Mouse (Mus musculus): ENCODE results near the gene Agr2. TPM values are rescaled to one million over a fixed set of nuclear protein-coding genes. Genes with fewer than 3 reads are reported as not detected.

Gene Agr2
- polyA plus RNA-seq, 1 experiment from 2014 or later: 0.66 TPM

DNA sequence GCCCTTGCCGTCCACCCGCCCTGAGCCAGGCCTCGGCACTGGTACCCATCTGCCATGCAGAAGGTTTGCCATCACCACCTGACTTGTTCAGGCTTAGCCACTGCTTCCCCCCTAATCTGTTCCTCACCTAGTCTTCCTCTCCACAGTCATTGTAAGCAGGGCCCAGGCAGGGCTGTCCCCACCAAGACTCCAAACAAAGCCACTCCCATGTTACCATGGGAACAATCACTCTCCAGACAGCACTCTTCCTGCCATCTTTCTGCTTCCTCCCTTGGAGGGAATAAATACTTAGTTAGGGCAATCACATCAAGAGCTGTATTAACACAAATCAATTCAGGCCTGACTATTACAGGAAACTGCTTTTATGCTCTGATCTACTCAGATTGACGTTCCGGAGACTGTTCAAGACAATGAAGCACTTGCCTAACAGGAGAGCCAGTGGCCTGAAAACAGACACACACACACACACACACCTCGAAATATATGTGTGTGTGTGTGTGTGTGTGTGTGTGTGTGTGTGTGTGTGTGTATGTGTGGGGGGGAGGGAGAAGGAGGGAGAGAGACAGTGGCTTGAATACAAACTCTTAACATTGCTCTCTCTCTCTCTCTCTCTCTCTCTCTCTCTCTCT lies 10.9 kb upstream of the Agr2 start:
- 35% methylated on average over 6 of the region's 6 CpGs for WGBS (ENCODE audit: insufficient replicate concordance)
- ATAC-seq (replicated peaks; ENCODE audit: insufficient number of reproducible peaks, low FRiP score, low TSS enrichment): peak; percentile 69; the same call in 1 of the 2 replicates

DNA sequence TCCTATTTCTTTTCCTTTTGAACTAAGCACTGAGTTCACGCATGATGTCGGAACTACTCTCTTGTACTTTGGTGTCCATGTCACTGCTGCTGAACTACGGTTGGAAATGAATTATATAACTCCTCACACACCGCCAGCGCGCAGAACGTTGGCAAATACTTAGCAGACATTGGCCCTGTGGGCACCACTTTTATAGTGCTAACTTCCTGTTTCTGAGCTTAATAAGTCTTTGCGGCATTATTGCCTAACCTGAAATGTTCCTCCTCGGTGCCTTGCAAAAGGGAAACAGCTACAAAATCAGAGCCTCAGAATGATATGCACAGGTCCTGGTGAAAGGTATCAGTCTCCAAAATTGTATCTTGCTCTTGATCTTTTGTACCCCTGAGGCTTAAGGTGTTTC lies 9.2 kb upstream of the Agr2 start:
- no peaks in the 10 kb centered on the region for H3K27me3 ChIP-seq (ENCODE audit: control insufficient read depth, insufficient read depth, low read length)
- 91% methylated on average over 9 of the region's 9 CpGs for WGBS (ENCODE audit: insufficient replicate concordance)

More for the DNA sequence above, 10.9 kb upstream of the Agr2 start:
- no peaks in the 10 kb centered on the region for H3K9me3 ChIP-seq (replicated peaks; ENCODE audit: control insufficient read depth, low read length)
- no peak overlapping the region for H3K4me3 ChIP-seq (ENCODE audit: low read depth, low read length)
- no peaks in the 10 kb centered on the region for H3K27me3 ChIP-seq (ENCODE audit: control insufficient read depth, insufficient read depth, low read length)
- no peaks in the 10 kb centered on the region for H3K4me1 ChIP-seq (ENCODE audit: control insufficient read depth, insufficient read depth, low read length)
- H3K27ac ChIP-seq (ENCODE audit: low read depth, low read length): peak overlapping the region; percentile 41; the same call in 1 of the 2 replicates
- H3K4me2 ChIP-seq: no peak overlapping the region
- H3K9ac ChIP-seq (ENCODE audit: low read depth, low read length): no peak overlapping the region
- H3K36me3 ChIP-seq (ENCODE audit: control insufficient read depth, insufficient read depth, low read length): no peaks in the 10 kb centered on the region

GRCm38 (mm10) chr12:35984743-35985142 lies 8.0 kb upstream of the Agr2 start:
- 83% methylated on average over 5 of the region's 5 CpGs for WGBS (ENCODE audit: insufficient replicate concordance)
- no peak overlapping the region for H3K27ac ChIP-seq (ENCODE audit: low read depth, low read length)
- ATAC-seq (replicated peaks; ENCODE audit: insufficient number of reproducible peaks, low FRiP score, low TSS enrichment): no peak
- H3K9ac ChIP-seq (ENCODE audit: low read depth, low read length): no peak overlapping the region
- no peaks in the 10 kb centered on the region for H3K4me1 ChIP-seq (ENCODE audit: control insufficient read depth, insufficient read depth, low read length)
- no peak overlapping the region for H3K4me2 ChIP-seq
- H3K4me3 ChIP-seq (ENCODE audit: low read depth, low read length): no peak overlapping the region
- no peaks in the 10 kb centered on the region for H3K27me3 ChIP-seq (ENCODE audit: control insufficient read depth, insufficient read depth, low read length)
- no peaks in the 10 kb centered on the region for H3K36me3 ChIP-seq (ENCODE audit: control insufficient read depth, insufficient read depth, low read length)
- no peaks in the 10 kb centered on the region for H3K9me3 ChIP-seq (replicated peaks; ENCODE audit: control insufficient read depth, low read length)

More for the DNA sequence above, 9.2 kb upstream of the Agr2 start:
- no peak overlapping the region for H3K4me3 ChIP-seq (ENCODE audit: low read depth, low read length)
- H3K9me3 ChIP-seq (replicated peaks; ENCODE audit: control insufficient read depth, low read length): no peaks in the 10 kb centered on the region
- H3K4me2 ChIP-seq: no peak overlapping the region
- no peak overlapping the region for H3K9ac ChIP-seq (ENCODE audit: low read depth, low read length)
- no peak for ATAC-seq (replicated peaks; ENCODE audit: insufficient number of reproducible peaks, low FRiP score, low TSS enrichment)
- no peak overlapping the region for H3K27ac ChIP-seq (ENCODE audit: low read depth, low read length)
- H3K36me3 ChIP-seq (ENCODE audit: control insufficient read depth, insufficient read depth, low read length): no peaks in the 10 kb centered on the region
- H3K4me1 ChIP-seq (ENCODE audit: control insufficient read depth, insufficient read depth, low read length): no peaks in the 10 kb centered on the region

DNA sequence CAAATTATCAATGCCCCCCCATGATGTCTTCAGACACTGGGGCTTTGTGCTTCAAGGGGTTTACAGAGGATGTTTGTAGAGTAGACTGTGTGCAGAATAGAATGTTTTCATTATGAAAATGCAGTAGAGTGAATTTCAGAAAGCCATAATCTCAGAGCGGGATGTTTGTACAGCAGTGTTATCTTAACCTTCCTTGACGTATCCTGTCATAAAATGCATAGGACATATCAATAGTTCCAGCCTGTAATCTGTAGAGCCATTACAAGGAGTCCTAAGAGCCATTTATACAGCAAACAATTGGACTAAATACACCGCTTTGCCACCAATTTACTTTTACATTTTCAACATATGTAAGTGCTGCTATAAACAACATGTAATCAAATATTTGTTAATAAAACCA lies 876 bp downstream of the Agr2 start:
- no peak for ATAC-seq (replicated peaks; ENCODE audit: insufficient number of reproducible peaks, low FRiP score, low TSS enrichment)
- H3K4me2 ChIP-seq: no peak overlapping the region
- H3K4me1 ChIP-seq (ENCODE audit: control insufficient read depth, insufficient read depth, low read length): no peaks in the 10 kb centered on the region
- H3K9ac ChIP-seq (ENCODE audit: low read depth, low read length): no peak overlapping the region
- no peaks in the 10 kb centered on the region for H3K9me3 ChIP-seq (replicated peaks; ENCODE audit: control insufficient read depth, low read length)
- 69% methylated on average over 3 of the region's 3 CpGs for WGBS (ENCODE audit: insufficient replicate concordance)
- H3K27ac ChIP-seq (ENCODE audit: low read depth, low read length): no peak overlapping the region
- H3K27me3 ChIP-seq (ENCODE audit: control insufficient read depth, insufficient read depth, low read length): no peaks in the 10 kb centered on the region
- no peak overlapping the region for H3K4me3 ChIP-seq (ENCODE audit: low read depth, low read length)
- H3K36me3 ChIP-seq (ENCODE audit: control insufficient read depth, insufficient read depth, low read length): no peaks in the 10 kb centered on the region

DNA sequence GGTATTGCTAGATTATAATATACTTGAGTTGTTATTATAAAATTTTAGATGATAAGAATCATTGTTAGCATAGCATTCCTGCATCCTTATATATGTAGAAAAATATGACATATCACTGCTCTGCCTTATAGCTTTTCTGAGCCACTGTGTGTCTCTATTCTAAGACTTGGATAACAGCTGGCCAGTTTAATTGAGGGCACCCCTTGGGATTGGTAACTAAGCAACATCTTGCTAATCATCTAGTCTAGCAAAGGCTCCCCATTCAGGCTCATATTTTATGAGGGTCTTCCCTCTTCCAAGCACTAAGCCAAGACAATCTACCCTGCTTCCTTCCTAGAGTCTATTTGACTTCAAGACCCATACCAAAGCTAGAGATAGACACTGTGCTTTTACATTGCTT lies 1.4 kb downstream of the Agr2 start:
- no peak for ATAC-seq (replicated peaks; ENCODE audit: insufficient number of reproducible peaks, low FRiP score, low TSS enrichment)
- Histone ChIP-seq H3K36me3 (ENCODE audit: control insufficient read depth, insufficient read depth, low read length) (no peaks in the 10 kb centered on the region), H3K27ac (ENCODE audit: low read depth, low read length) (no peak overlapping the region), H3K27me3 (ENCODE audit: control insufficient read depth, insufficient read depth, low read length) (no peaks in the 10 kb centered on the region), H3K4me2 (no peak overlapping the region), H3K9me3 (replicated peaks; ENCODE audit: control insufficient read depth, low read length) (no peaks in the 10 kb centered on the region), H3K9ac (ENCODE audit: low read depth, low read length) (no peak overlapping the region), H3K4me3 (ENCODE audit: low read depth, low read length) (no peak overlapping the region), H3K4me1 (ENCODE audit: control insufficient read depth, insufficient read depth, low read length) (no peaks in the 10 kb centered on the region)

- no peak overlapping the region for H3K27ac ChIP-seq (ENCODE audit: low read depth, low read length)
- no peaks in the 10 kb centered on the region for H3K27me3 ChIP-seq (ENCODE audit: control insufficient read depth, insufficient read depth, low read length)
- WGBS (ENCODE audit: insufficient replicate concordance): 30% methylated on average over 5 of the region's 5 CpGs
- no peaks in the 10 kb centered on the region for H3K36me3 ChIP-seq (ENCODE audit: control insufficient read depth, insufficient read depth, low read length)
- H3K4me1 ChIP-seq (ENCODE audit: control insufficient read depth, insufficient read depth, low read length): no peaks in the 10 kb centered on the region
- no peak for ATAC-seq (replicated peaks; ENCODE audit: insufficient number of reproducible peaks, low FRiP score, low TSS enrichment)
- no peak overlapping the region for H3K4me2 ChIP-seq
- no peak overlapping the region for H3K4me3 ChIP-seq (ENCODE audit: low read depth, low read length)
- no peak overlapping the region for H3K9ac ChIP-seq (ENCODE audit: low read depth, low read length)
- no peaks in the 10 kb centered on the region for H3K9me3 ChIP-seq (replicated peaks; ENCODE audit: control insufficient read depth, low read length)
Measured at GRCm38 (mm10) chr12:35995799-35996198, 3.1 kb downstream of the Agr2 start.

GRCm38 (mm10) chr12:36004714-36005113 lies 12.0 kb downstream of the Agr2 start:
- Histone ChIP-seq H3K27me3 (ENCODE audit: control insufficient read depth, insufficient read depth, low read length) (no peaks in the 10 kb centered on the region), H3K4me1 (ENCODE audit: control insufficient read depth, insufficient read depth, low read length) (peaks cover 6% of the 10 kb centered on the region; the same call in 1 of the 2 replicates), H3K4me3 (ENCODE audit: low read depth, low read length) (no peak overlapping the region), H3K9me3 (replicated peaks; ENCODE audit: control insufficient read depth, low read length) (no peaks in the 10 kb centered on the region), H3K36me3 (ENCODE audit: control insufficient read depth, insufficient read depth, low read length) (no peaks in the 10 kb centered on the region), H3K4me2 (no peak overlapping the region), H3K9ac (ENCODE audit: low read depth, low read length) (no peak overlapping the region), H3K27ac (ENCODE audit: low read depth, low read length) (no peak overlapping the region)
- ATAC-seq (replicated peaks; ENCODE audit: insufficient number of reproducible peaks, low FRiP score, low TSS enrichment): no peak
- WGBS (ENCODE audit: insufficient replicate concordance): 57% methylated on average over 4 of the region's 4 CpGs

GRCm38 (mm10) chr12:36007581-36007980 lies 14.9 kb downstream of the Agr2 start:
- H3K4me2 ChIP-seq: no peak overlapping the region
- H3K9ac ChIP-seq (ENCODE audit: low read depth, low read length): no peak overlapping the region
- H3K27ac ChIP-seq (ENCODE audit: low read depth, low read length): no peak overlapping the region
- peaks cover 6% of the 10 kb centered on the region; the same call in 1 of the 2 replicates for H3K4me1 ChIP-seq (ENCODE audit: control insufficient read depth, insufficient read depth, low read length)
- H3K9me3 ChIP-seq (replicated peaks; ENCODE audit: control insufficient read depth, low read length): no peaks in the 10 kb centered on the region
- no peak for ATAC-seq (replicated peaks; ENCODE audit: insufficient number of reproducible peaks, low FRiP score, low TSS enrichment)
- no peaks in the 10 kb centered on the region; the same call in 1 of the 2 replicates for H3K36me3 ChIP-seq (ENCODE audit: control insufficient read depth, insufficient read depth, low read length)
- WGBS (ENCODE audit: insufficient replicate concordance): 74% methylated on average over 2 of the region's 2 CpGs
- no peak overlapping the region for H3K4me3 ChIP-seq (ENCODE audit: low read depth, low read length)
- H3K27me3 ChIP-seq (ENCODE audit: control insufficient read depth, insufficient read depth, low read length): no peaks in the 10 kb centered on the region

DNA sequence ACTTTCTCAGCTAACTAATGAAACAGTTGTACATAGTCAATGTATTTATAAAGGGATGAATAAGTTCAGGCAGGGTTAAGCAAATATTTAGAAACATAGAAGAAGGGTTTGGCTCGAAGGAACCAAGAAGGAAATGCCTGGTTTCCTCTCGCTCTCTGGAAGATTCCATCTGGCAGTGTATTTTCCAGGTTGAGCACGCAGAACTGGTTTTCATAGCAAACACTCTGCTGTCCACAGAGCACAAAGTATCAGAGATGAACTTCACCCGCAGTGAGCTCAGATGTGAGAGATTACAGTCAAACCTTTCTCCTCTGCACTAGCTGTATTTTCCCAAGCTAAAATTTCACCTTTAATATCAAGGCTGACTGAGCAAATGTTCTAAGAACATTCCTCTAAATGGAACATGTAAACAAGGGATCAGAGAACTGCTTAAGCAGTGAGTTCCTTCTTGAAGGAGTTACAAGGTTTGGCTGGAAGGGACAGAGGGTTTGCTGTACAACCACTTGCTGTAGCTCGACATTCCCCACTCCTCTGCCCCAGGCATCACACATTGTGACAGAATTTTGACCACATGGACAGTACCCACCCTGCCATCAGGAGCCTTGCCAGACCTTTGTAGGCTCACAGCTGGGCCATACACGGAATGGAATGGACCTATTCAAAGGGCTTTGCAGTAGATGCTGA lies 15.8 kb downstream of the Agr2 start:
- Histone ChIP-seq H3K27me3 (ENCODE audit: control insufficient read depth, insufficient read depth, low read length) (no peaks in the 10 kb centered on the region), H3K9ac (ENCODE audit: low read depth, low read length) (no peak overlapping the region), H3K27ac (ENCODE audit: low read depth, low read length) (no peak overlapping the region), H3K36me3 (ENCODE audit: control insufficient read depth, insufficient read depth, low read length) (no peaks in the 10 kb centered on the region; the same call in 1 of the 2 replicates), H3K9me3 (replicated peaks; ENCODE audit: control insufficient read depth, low read length) (no peaks in the 10 kb centered on the region), H3K4me2 (no peak overlapping the region), H3K4me3 (ENCODE audit: low read depth, low read length) (no peak overlapping the region), H3K4me1 (ENCODE audit: control insufficient read depth, insufficient read depth, low read length) (peaks cover 6% of the 10 kb centered on the region; the same call in 1 of the 2 replicates)
- 55% methylated on average over 6 of the region's 6 CpGs for WGBS (ENCODE audit: insufficient replicate concordance)
- ATAC-seq (replicated peaks; ENCODE audit: insufficient number of reproducible peaks, low FRiP score, low TSS enrichment): no peak
